Mouse (Mus musculus) kidney, postnatal 25 days (tissue): ENCODE data around the gene Upk3b.

Experiments used
- DNase-seq, 2 experiments: peaks; one replicate each; pipeline ENCODE4 v3.0.0; 2021; ENCODE audit warnings: mixed read lengths in 2 of 2

The Upk3b gene

DNA sequence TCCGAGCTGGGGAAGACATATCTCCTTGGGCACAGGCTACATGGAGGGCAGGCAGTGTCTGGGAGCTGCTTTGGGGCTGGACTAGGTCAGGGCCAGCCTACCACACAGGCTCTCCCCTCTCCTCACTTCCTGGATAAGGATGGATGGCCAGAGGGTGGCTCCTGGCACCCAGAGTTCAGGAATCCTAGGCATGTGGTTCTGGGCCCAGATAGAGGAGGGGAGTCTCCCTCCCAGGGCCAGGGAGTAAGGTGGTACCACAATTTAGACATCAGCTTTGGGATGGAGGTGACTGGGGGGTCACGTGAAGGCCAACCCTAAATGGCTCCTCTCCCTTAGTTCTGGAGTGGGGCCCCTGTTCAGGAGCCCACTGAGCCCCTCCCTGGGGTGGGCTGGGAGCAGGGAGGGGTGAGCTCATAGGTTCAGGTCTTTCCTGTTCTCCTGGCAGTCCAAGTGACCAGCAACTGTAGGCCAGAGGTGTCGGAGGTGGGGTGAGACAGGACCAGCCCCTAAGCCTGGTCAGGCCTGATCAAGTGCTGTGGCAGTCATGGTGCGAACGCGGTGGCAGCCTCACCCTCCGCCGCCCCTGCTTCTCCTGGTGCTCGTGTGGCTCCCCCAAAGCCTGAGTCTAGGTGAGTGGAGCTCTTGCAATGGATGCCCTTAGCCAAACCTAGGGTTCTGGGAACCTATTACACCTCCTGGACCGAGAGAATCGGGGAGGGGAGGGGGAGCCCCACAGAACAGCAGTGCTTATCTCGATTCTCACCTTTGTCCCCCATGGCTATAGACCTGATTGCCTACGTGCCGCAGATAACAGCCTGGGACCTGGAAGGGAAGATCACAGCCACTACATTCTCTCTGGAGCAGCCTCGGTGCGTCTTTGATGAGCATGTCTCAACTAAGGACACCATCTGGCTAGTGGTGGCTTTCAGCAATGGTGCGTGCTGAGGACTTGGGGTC lies at the start of gene Upk3b:
Gene Upk3b, plus strand, starts transcription at position 239 of the 957 bp plus-strand sequence.
- DNase-seq: no peak

DNA sequence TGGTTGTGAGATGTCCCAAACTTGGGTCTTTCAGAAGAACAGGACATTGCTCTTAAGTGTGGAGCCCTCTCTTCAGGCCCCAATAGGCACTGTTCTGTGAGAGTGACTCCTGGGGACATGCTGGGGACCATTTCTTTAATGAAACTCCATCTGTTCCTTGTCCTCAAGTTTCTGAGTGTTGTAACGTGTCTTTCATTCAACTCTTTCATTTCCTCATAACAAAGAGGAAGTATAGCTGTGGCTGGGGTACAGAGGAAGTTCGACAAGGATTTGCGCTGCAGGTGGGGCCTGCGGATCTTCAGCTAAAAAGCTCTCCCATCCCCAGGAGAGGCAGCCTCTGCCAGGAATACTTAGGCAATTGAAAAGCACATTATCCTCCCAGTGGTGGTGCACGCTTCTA lies 47.7 kb upstream of the Upk3b start:
- no peak for DNase-seq

DNA sequence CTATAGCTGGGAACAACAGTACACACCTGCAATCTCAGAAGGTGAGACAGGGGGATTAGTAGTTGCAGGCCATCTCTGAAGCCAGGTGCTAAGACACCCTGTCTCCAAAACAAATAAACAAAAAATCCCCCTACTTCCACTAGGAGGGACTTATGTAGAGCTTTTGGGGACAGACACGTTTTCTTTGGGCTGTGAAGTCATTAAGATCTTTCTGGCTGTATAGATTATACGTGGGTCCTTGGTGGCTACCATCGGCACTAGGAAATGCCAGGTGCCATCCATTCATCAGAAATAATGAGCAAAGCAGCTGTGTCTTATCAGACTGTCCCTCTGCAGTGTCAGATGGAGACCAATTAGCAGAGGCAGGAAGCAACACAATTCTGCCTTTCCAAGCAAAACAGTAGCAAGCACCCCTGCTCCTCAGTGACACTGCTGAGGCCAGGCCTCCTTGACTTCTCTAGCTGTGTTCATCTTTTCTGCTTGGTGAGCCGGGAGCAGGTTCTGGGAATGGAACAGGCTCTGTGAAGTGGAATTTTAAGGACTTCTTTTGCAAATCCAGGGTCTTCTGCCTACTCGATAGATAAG lies 44.8 kb upstream of the Upk3b start:
- peak; percentile 36 to 50 for DNase-seq

DNA sequence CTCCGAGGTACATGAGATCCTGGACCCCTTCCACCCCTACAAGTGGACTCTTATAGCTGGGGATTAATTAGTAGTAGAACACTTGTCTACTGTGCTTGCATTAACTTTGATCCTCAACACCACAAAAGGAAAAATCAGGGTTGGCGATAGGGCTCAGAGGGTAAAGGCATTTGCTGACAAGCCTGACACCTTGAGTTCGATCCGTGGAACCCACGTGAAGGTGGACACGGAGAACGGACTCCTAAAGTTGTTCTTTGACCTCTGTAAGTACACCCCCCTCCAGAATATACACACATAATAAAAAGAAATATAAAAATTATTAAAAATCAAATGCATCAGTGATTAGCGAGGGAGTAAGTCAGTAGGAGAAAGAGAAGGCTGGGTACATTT lies 44.0 kb upstream of the Upk3b start:
- no peak for DNase-seq

DNA sequence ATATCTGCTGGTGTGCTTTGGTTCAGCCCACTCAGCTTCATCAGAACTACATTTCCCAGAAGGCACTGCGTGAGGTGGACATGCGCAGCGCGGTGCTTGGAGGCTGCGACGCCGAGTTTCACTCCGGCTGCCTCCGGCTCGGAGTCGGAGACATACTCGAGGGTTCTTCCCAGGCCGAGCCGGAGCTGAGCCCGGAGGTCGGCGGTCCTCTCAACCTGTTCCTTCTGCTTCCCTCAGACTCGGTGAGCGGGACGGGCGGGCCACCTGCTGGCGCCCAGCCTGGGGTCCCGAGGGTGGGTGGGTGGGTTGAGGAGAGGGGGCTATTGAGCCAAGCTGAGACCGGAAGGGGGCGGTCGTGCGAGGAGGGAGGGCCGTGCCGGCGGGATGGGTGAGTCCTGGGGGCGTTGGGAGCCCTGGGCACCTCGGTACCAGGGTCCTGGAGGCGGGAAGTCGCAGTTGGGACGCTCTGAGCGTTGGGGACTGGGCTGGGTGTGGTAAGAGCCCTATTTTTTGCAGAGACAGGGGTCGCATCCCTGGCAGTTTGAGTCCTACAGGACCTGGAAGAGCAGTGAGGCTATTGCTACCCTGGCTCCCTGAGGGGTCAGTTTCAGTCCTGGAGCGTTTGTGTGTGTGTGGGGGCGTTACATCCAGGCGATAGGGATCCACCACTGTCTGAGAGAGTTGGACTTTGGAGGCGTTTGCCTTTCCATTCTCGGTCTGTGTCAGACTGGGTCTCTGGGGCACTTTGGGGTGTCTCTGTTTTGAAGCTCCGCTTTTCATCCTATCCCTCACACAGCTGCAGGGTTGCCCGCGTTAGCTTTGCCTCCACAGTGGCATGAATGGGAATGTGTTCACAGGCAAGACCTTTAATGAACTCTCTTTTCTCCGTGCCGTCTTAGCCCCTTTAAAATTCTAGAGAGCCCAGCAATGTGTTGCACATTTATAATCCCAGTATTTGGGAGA lies 43.3 kb upstream of the Upk3b start, which contains the start of gene Dtx2:
Gene Dtx2, plus strand, starts transcription at position 76 of the 963 bp plus-strand sequence.
- peak; percentile 92 to 93 for DNase-seq

DNA sequence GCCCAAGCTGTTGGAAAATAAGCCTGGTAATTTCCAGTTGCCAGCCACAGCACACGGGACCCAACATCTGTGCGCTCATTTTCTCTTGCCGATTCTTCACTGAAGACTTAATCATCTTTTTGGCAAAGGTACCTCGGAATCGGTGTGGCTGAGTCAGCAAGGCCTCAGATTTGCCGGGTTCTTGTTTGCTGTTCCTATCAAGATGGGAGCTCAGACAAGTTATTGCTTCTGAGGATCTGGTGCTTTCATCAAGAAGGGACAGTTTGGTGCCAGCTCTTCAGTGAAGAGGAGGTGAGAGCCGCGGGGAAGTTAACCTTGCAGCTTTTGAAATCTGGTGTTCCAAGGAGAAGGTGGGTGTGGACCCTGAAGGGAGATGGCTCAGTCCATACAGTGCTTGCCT lies 42.1 kb upstream of the Upk3b start:
- DNase-seq: no peak

DNA sequence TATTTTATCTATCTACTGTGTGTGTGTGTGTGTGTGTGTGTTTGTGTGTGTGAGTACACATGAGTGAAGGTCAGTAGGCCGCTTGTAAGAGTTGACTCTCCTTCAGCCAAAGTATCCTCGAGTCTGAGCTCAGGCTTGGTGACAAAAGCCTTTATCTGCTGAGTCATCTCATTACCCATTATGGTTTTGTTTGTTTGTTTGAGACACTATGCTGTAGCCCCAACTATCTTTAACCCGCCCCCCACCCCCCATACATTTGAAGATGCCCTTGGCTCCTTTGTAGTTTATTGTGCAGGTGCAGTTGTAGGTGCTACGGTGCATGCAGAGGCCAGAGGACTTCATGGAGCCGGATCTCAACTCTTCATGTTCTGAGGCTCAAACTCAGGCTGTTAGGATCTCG lies 37.1 kb upstream of the Upk3b start:
- DNase-seq: no peak

DNA sequence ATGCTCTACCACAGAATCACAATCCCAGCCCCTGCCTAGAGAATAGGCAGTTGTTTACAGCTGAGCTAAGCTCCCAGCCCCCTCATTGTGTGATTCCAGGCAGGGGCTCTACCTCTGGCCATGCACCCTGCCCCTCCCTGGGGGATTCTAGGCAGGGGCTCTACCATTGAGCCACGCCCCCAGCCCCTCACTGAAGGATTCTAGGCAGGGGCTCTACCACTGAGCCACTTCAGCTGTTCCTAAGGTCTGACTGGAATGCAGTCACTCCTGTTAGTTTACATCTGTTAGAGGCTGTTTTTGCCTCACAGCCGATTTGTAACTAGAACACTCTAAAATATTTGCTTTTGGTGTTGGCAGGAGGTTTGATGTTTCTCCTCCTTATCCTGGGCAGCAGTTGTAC lies 36.0 kb upstream of the Upk3b start:
- no peak for DNase-seq

DNA sequence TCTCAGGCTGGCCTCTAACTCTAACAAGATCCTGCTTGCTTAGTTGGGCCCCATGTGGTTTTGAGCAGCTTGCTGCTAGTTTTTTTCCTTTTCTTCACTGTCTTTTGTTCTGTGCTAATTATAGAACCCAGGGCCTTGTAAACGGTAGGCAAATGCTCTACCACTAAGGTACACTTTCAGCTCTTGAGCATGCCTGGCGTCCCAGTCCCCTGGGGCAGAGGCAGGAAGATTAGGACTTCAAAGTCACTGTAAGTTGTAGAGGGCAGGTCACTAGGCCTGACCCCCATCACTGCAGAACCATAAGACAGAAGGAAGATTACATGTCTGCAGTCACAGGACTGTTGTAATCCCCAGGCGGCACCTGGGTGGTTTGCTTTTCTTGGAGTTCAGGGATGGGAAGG lies 35.5 kb upstream of the Upk3b start:
- no peak for DNase-seq

DNA sequence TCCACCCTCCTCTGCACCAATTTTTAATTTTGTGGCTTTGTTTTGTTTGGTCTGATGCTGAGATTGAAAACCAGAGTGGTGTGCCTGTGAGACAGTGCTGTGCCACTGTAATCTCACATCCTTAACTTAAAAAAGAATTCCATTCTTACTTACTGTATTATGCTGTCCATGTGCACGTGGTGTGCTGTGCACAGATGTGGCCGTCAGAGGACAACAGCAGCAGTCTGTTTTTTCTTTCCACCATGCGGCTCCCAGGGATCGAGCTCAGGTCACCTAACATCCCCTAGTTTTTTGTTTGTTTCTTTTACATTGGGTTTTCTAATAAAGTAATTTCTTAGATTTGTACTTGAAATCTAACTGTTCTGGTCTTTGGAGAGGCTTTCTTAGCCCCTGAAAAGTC lies 33.8 kb upstream of the Upk3b start:
- DNase-seq: no peak

DNA sequence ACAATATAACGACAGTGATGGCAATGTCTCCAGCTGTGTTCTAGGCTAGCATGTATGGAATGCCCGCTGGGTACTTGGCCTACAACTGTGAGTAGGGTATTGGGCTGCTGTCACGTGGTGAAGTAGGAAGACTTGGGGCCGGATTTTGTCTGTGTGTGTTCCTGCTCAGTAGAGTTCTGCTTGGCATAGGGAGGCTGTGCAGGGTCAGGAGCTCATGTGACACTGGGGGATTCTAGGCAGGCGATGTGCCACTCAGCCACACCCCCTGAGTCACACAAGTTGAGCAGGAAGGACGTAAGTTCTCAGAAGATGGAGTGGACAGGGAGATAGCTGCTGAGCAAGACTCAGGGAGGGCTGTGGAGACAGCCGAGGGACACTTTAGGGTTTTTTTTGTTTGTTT lies 30.6 kb upstream of the Upk3b start:
- no peak for DNase-seq

DNA sequence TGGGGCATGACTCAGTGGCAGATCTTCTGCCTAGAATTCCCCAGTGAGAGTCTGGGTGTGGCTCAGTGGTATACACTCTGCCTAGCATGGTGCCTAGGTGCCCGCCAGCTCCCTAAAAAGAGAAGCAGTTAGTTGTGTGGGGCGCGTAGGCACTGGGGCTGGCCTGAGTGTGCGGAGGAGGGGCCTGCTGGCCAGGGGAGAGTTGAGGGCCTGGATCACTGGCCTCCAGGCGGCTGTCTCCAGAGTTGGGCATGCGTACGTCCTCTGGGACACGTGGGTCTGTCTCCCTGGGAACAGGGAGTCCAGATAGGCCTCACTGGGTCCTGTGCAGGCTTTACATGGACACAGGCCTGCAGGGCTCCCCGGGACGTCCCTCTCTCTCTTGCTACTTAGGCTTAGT lies 23.4 kb upstream of the Upk3b start:
- peak; percentile 30 to 83 for DNase-seq

DNA sequence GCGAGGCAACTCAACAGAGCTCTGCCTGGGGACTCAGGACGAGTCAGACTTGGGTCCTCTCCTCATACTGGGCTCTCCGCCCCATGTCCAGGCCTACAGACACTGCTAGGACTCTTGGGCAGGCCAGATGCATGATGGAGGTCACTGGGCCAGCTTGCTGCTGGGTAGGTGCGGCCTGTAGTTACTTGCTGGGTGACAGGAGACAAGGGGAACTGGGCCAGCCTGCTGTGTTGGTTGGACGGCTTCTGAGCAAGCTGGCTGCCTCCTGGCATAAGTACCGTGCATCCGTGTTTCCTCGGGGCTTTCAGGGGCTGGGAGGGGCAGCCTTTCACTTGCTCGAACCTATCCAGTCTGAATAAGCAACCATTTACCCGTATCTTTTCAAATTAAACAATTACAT lies 22.7 kb upstream of the Upk3b start:
- DNase-seq: peak in 1 of 2 experiments; percentile 52

DNA sequence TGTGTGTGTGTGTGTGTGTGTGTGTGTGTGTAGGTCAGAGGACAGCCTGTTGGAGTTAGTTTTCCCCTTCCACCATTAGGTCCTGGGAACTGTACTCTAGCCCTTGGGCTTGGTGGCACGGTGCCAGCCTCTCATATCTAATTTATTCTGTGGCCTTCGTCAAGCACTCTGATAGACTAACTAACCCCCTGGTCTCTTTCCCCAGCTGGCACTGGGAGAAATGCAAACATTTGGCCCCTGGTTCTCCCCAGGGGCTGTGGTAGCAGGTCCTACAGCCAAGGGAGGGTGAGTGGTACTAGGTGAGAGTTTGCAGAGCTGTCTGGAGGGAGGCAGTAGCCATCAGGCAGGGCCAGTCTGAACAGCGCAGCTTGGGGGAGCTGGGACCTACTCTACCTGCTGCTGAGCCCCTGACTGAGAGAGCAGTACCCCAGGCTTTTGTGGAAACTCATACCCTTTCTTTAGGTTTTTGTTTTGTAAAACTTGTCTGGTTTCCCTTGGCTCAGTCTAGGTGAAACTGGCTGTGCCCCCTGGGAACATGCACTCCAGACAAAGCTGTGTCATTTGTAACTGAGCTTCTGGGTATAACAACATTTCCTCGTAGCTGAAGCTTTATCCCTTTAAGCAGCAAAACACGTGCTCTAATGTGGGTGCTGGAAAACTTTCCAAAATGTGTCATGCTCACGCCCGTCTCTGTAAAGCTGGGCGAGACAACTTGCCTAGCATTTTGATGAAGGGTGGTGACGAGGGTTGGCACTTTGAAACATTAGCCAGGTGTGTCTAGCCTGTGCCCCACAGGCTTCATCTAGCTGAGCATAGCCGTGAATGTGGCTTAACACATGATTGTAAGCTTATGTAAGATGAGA lies 22.1 kb upstream of the Upk3b start:
- DNase-seq: peak; percentile 79 to 81

DNA sequence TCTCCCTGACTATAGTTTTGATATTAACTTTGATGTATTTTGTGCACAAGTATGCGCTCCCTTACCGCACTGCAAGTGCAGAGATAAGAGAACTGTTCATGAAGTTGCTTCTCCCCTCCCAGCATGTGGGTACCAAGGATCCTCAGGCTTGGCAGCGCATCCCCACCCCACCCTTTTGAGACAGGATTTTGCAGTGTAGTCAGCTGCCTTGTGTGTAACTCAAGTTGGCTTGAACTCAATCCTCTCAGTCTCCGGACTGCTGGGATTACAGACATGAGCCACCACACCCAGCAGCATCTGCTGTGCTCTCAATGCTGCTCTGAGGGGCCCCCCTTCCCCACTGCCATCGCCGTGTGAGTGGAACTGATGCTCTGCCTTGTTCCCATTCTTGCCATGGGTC lies 21.0 kb upstream of the Upk3b start:
- DNase-seq: no peak

DNA sequence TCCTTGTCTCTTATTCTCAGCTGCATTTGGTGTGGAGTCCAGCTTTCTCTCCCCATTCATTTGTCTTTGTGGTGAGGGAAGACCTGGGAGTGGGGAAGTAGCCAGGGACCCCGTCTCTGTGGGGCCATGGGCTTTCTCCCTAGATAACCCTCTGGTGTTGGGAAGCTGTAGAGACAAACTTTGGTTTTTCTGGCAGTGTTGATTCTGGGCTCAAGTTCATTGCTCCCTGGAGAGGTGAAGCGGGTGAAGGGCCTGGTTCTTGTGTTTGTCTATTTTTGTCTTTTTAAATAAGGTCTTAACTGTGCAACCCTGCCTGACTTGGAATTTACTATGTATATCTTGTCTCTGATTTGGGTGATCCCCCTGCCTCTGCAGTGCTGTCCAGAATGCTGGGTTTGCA lies 19.6 kb upstream of the Upk3b start:
- DNase-seq: no peak

DNA sequence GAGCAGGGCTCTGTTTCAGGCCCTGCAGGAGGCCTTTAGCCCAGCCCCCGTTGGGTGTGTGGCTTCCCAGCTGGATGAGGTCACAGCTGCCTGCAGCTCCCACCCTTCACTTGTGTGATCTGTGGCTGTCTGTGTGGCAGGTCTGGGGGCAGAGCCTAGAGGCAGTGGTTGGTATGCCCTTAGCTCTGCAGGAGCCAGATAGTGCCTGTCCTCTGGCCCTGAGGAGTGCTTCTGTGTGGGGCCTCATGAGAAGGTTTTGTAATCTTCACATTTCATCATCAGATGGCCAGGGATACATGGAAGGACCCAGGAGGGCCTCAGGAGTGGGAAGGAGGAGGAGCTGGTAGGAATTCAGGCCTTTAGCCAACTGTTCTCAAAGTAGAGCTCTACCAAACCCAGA lies 18.4 kb upstream of the Upk3b start:
- no peak for DNase-seq

DNA sequence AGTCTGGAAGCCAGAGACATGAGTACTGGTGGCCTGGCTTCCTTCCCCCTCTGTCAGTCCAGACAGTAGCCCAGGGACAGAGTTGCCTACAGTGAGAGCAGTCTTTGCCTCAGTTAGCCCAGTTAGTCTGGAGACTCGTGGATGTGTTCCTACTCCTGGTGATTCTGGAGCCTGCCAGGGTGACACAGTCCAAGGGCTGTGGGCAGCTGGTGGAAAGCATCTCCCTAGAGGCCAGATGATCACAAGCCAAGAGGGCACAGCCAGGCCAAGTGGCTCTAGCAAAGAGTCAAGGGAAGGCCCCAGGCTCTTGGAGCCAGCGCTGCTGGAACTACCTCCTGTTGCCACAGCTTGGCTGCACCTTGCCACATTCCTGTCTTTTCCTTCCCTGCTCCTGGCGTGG lies 12.6 kb upstream of the Upk3b start:
- DNase-seq: peak in 1 of 2 experiments; percentile 57

DNA sequence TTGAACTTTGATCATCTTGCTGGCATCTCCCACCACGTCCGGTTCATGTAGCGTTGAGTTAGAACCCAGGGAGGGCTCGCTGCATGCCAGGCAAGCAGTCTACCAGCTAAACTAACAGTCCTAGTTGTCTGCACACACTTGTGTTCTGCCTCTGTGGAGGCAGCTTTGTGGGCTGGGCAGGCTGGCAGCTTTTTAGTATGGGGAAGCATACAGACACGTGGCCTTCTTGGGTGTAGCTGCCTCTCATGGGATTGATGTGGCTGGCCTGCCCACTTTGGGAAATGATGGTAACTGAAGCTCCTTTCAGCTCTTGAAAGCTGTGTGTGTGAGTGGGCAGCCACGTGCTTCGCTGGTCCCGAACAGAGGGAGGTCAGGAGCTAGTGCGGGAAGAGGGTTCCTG lies 11.4 kb upstream of the Upk3b start:
- no peak for DNase-seq

DNA sequence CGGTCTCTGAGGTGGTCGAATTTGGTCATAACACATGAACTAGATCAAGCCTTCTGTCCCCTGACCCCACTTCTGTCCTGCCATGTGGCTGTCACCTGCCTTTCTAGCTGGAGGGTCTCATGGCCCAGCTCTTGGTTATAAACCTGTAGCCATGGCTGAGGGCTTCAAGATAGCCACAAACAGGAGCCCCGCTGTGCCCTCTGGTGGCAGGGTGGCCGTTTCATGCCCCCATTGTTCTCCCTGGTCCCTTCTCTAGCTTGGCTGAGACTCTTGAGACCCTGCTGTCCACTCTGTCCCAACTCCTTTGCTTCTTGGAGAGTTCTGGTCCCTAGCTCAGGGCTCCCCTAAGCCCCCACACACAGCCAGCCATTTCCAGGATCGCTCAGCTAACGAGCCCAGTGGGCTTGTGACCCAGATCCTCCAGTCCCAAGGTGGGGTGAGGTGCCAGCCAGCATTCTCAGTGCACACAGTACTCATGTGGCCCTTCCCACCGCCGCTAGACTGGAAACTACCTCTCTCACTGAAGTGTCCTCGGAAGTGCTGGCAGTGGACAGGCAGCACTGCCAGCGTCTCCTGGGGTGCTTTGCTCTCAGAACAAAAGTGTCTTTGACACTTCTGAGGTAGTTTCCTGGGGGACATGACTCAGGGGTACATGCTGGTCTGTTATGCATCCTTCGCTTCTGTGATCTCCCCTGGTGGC lies 10.5 kb upstream of the Upk3b start:
- no peak for DNase-seq

DNA sequence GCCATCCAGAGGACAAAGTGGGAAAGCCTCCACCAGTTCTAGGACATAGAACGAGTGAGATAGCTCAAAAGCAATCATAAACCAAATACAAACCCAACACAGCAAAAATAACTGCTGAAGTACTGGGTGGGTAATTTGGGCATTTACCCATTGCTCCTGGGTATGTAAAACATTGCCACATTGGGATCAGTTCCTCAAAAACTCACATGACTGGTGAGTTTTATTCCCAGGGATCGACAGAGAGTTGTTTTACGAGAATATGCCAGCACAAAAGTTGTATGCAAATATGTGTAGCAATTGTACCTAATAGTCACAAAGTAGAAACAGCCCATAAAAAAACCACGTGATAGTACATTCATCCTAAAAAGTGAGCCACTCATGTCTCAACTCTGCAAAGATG lies 3.4 kb upstream of the Upk3b start:
- DNase-seq: no peak

DNA sequence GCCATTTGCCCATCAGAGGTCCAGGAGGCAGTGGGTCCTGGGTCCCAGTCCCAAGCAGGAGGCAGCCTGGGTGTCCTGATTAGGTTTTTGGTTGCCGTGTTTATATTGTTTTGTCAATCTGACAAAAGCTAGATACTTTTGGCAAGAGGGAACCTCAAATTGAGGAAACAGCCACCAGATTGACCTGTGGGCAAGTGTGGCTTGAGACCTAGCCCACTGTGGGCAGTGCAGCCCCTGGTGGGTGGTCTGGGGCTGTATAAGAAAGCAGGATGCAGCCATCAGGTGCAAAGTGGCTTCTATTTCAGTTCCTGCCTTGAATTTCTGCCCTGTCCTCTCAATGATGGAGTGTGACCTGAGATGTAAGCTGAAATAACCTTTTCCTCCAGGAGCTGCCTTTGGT lies 3.0 kb upstream of the Upk3b start:
- DNase-seq: no peak
